ENCODE assay signal across 15 mouse cellular contexts in the genomic region with DNA sequence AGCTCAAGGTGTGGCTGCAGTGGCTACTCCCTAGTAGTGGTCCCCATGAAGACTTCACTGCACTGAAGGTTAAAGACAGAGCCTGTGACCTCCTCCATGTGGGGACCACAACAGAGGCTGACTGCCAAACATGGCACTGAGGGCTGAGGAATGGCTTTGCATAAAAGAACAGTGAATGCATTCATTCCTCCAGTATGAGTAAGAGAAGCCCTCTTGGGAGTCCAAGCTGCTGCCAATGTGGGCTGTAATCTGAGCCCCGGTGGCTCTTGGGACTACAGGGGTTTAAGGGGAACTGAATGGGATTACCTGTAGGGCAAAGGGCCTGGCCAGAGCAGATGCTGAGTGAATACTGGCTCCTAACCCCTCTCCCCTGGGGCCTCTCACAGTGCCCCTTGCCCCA.
DNase-seq lines count a peak whose midpoint lies in the region; ATAC-seq and TF ChIP-seq lines count a peak whose summit lies in the region.
"Had no signal": no experiment of that assay in that cellular context is flagged by ENCODE, and none has a peak within 500 bp of the region (broad histone marks: within the 10 kb centered on the region; RNA-seq: fewer than 3 reads in every experiment).

No protein-coding gene starts in this region.

- no peak overlapping the region for H3K9ac ChIP-seq in midbrain, embryonic 14.5 days (replicated peaks; ENCODE audit: low read length)
- H3K9ac ChIP-seq in midbrain, embryonic 13.5 days (replicated peaks), result no peak overlapping the region

- no peak overlapping the region for H3K27ac ChIP-seq in gastrocnemius, adult 2 months
- H3K27ac ChIP-seq in midbrain, embryonic 14.5 days (replicated peaks; ENCODE audit: low read depth, low read length), result no peak overlapping the region
- no peak overlapping the region for H3K27ac ChIP-seq in midbrain, embryonic 13.5 days

- no peak overlapping the region for H3K4me3 ChIP-seq in gastrocnemius, adult 2 months
- H3K4me3 ChIP-seq in midbrain, embryonic 14.5 days (replicated peaks; ENCODE audit: low read depth, low read length), result no peak overlapping the region
- no peak overlapping the region for H3K4me3 ChIP-seq in midbrain, embryonic 13.5 days (replicated peaks)

- WGBS in midbrain, embryonic 14.5 days, result 5% methylated on average over 1 of the region's 1 CpGs
- 9% methylated on average over 1 of the region's 1 CpGs for WGBS in midbrain, embryonic 13.5 days

- 0 out of 2 replicates have a peak, but pooled peaks cover 9% of the 10 kb centered on the region for H3K4me1 ChIP-seq in midbrain, embryonic 14.5 days (ENCODE audit: control insufficient read depth, insufficient read depth, low read length)
- H3K4me1 ChIP-seq in midbrain, embryonic 13.5 days (replicated peaks), result peaks cover 14% of the 10 kb centered on the region; the same call in 1 of the 2 replicates

- TF ChIP-seq CTCF in gastrocnemius, adult 2 months (IDR thresholded peaks at IDR 0.05), result no peak

- no peaks in the 10 kb centered on the region for H3K9me3 ChIP-seq in midbrain, embryonic 14.5 days (ENCODE audit: control insufficient read depth, low read length)
- no peaks in the 10 kb centered on the region for H3K9me3 ChIP-seq in midbrain, embryonic 13.5 days

- no peaks in the 10 kb centered on the region for H3K27me3 ChIP-seq in midbrain, embryonic 14.5 days (ENCODE audit: control insufficient read depth, insufficient read depth, low read length)
- H3K27me3 ChIP-seq in midbrain, embryonic 13.5 days, result no peaks in the 10 kb centered on the region

- no peak for ATAC-seq in midbrain, embryonic 14.5 days (ENCODE audit: low FRiP score, low TSS enrichment)
- ATAC-seq in midbrain, embryonic 13.5 days, result no peak
- ATAC-seq: activated CD4-positive, CD25-positive, alpha-beta regulatory T cell, adult 4 months; intestine, postnatal 0 days had no signal

- peak; percentile 20 for DNase-seq in gastrocnemius, adult 2 months
- no peak for DNase-seq in gastrocnemius, adult 8-10 months (ENCODE audit: low spot score in 2 of 2)
- DNase-seq in midbrain, embryonic 14.5 days, result peak; percentile 58
- peak; percentile 14 for DNase-seq in embryo, embryonic 11.5 days (ENCODE audit: low read depth, low spot score)
- DNase-seq in mesoderm, embryonic 11.5 days (ENCODE audit: low read depth, low spot score), result peak; percentile 64
- DNase-seq in layer of hippocampus, postnatal 36 days, result no peak
- DNase-seq in retina, embryonic 14.5 days (ENCODE audit: low spot score), result no peak
- DNase-seq: cerebellum, adult 8-10 months; lung, postnatal 36 days; right cerebral cortex, postnatal 25 days had no signal

- intact Hi-C loops in gastrocnemius, adult 2 months (cut with DNase I), result no loop called here

- H3K36me3 ChIP-seq in midbrain, embryonic 14.5 days (ENCODE audit: control insufficient read depth, insufficient read depth, low read length), result no peaks in the 10 kb centered on the region
- H3K36me3 ChIP-seq in midbrain, embryonic 13.5 days, result no peaks in the 10 kb centered on the region

- no peak overlapping the region for H3K4me2 ChIP-seq in midbrain, embryonic 14.5 days (ENCODE audit: low read length)
- no peak overlapping the region for H3K4me2 ChIP-seq in midbrain, embryonic 13.5 days (replicated peaks)
- H3K4me2 ChIP-seq: heart, embryonic 11.5 days; liver, embryonic 11.5 days had no signal

Comparison
In these comparisons a context has a peak if more than half of its experiments do, and no peak if none do; other contexts are left out.
1. DNase-seq: peak in gastrocnemius, adult 2 months (single experiment), midbrain, embryonic 14.5 days (single experiment), embryo, embryonic 11.5 days (single experiment) and mesoderm, embryonic 11.5 days (single experiment); none in gastrocnemius, adult 8-10 months (0 of 2), layer of hippocampus, postnatal 36 days (0 of 2) and retina, embryonic 14.5 days (single experiment).